Mouse (Mus musculus) liver, adult (tissue): ENCODE data around the gene Usp39.

Experiments
- GATA4 ChIP-seq: IDR thresholded peaks from 2 replicates; pipeline ENCODE4 v1.6.1; 2014; ENCODE audit warnings: mild to moderate bottlenecking, low read length; ENCODE audit not compliant: insufficient replicate concordance

Gene Usp39

GRCm38 (mm10) chr6:72362132-72363028, 17.4 kb upstream of the Usp39 start:
- TF ChIP-seq GATA4 = no peak

- no peak for TF ChIP-seq GATA4
These were observed 16.2 kb upstream of the Usp39 start for GRCm38 (mm10) chr6:72361121-72361551.

GRCm38 (mm10) chr6:72360599-72360935, 15.6 kb upstream of the Usp39 start:
- no peak for TF ChIP-seq GATA4

- TF ChIP-seq GATA4 = no peak
These were observed 15.1 kb upstream of the Usp39 start for GRCm38 (mm10) chr6:72359891-72360598.

GRCm38 (mm10) chr6:72359343-72359742, 14.4 kb upstream of the Usp39 start:
- no peak for TF ChIP-seq GATA4

- TF ChIP-seq GATA4 = no peak
These were observed 13.2 kb upstream of the Usp39 start for GRCm38 (mm10) chr6:72358086-72358764.

- no peak for TF ChIP-seq GATA4
These were observed 12.4 kb upstream of the Usp39 start for GRCm38 (mm10) chr6:72357164-72358079.

GRCm38 (mm10) chr6:72356001-72356532, 11.1 kb upstream of the Usp39 start:
- no peak for TF ChIP-seq GATA4

- no peak; the same call in 1 of the 2 replicates for TF ChIP-seq GATA4
These were observed 10.3 kb upstream of the Usp39 start, which contains the start of gene Tmem150a for GRCm38 (mm10) chr6:72355066-72355911. Gene Tmem150a (plus strand): TSS chr6:72355447.

GRCm38 (mm10) chr6:72354025-72354424, 9.0 kb upstream of the Usp39 start:
- TF ChIP-seq GATA4 = no peak

GRCm38 (mm10) chr6:72352636-72353405, 7.8 kb upstream of the Usp39 start:
- TF ChIP-seq GATA4 = no peak; the same call in 1 of the 2 replicates

GRCm38 (mm10) chr6:72350214-72350613, 5.2 kb upstream of the Usp39 start:
- TF ChIP-seq GATA4 = no peak

GRCm38 (mm10) chr6:72348411-72348810, 3.4 kb upstream of the Usp39 start:
- TF ChIP-seq GATA4 = no peak
